Mouse (Mus musculus): ENCODE results near the gene Camkv.

Gene Camkv

GRCm38 (mm10) chr9:107992197-107992596, 56.7 kb downstream of the Camkv start, which contains the start of gene Cdhr4:
Cdhr4 (plus strand) TSS chr9:107992497.
- DNase-seq (ENCODE audit: low spot score): no peak

- no peak for DNase-seq (ENCODE audit: low spot score)
These were observed 57.5 kb downstream of the Camkv start for GRCm38 (mm10) chr9:107993013-107993412.

GRCm38 (mm10) chr9:107994464-107994863, 59.0 kb downstream of the Camkv start:
- DNase-seq (ENCODE audit: low spot score): no peak

- no peak for DNase-seq (ENCODE audit: low spot score)
These were observed 60.0 kb downstream of the Camkv start for GRCm38 (mm10) chr9:107995513-107995912.

- DNase-seq (ENCODE audit: low spot score): no peak
These were observed 60.6 kb downstream of the Camkv start, which contains the start of gene Gm20662 for GRCm38 (mm10) chr9:107996049-107996448. Gm20662 (plus strand) TSS chr9:107996349.

Data from yolk sac, embryonic 10.5 days (tissue).